Mouse (Mus musculus) heart, postnatal 10 days (tissue): ENCODE measurements around the gene Adgrl3. TPM values are rescaled to one million over a fixed set of nuclear protein-coding genes. Genes with fewer than 3 reads are reported as not detected.
"Not testable (repeated sequence)": the region's sequence is repeated elsewhere in the genome, so short reads cannot be mapped to it uniquely, and the experiment has no call there.

ENCODE experiments used
- DNase-seq, 2 experiments: peaks; one replicate each; pipeline ENCODE4 v3.0.0; 2021
- intact Hi-C: fragments of 180-260 bp; cut with DNase I; formaldehyde crosslinking; loops from one replicate; pipeline ENCODE4 v1.15.1; 2025
- total RNA-seq, 2 experiments: library from RNA; stranded (reverse); gene quantifications; 2 replicates each; pipeline ENCODE4 v1.2.3; 2021

Adgrl3 gene
- total RNA-seq, 2 experiments from 2014 or later: 8.8 to 9.1 TPM

DNA sequence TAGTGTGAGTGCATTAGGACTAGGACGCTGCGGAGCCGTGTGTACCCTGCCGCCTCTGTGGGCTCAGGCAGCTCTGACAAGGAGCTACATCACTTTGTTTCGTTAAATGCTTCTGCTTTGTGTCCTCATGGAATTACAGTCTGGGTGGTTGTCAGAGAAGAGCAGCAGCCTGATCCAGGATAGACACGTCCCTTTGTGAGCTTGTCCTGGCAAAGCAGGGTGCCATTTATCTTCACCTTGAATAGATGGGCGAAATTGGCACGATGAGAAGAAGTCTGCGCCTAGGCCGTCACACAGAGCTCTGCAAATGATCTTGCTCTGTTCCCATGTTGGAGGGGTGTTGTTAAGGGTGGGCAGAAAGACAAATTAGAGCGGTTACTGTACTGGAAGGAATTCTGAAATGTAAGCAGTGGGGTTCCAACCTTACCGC lies 504.6 kb downstream of the Adgrl3 start:
- intact Hi-C loops: loop anchor here (5.0 kb wide), 1 partner anchor 502 kb away; the partner anchor contains the start of gene Adgrl3
- DNase-seq: no peak

DNA sequence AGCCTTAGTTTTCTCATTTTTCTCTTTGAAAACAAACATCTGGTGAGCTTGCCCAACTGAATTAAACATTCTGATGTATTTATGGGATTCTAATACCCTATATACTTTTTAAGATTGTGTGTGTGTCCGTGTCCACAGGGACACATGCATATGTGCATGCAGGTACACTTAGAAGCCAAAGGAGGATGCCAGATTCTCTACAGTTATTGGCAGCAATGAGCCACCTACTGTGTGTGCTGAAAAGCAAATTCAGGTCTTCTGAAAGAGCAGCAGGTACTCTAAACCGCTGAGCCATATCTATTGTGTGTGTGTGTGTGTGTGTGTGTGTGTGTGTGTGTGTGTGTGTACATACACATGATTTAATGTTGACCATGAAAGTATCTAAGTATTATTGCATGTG lies 505.4 kb downstream of the Adgrl3 start:
- DNase-seq: no peak
- intact Hi-C loops: no loop called here

DNA sequence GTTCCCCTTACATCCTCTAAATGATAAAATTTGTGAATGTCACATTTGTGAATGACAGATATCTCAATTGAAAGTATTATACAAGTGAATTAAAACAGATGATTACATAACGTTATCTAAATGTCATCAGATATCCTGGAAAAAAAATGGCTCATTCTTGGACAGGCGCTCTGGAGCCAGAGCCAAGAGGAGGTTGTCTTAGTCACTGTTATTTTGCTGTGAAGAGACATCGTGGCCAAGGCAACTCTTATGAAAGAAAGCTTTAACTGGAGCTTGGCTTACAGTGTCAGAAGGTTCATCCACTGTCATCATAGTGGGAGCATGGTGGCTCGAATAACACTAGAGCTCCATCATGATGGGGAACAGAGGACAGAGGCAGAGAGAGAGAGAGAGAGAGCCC lies 511.7 kb downstream of the Adgrl3 start:
- DNase-seq: no peak
- intact Hi-C loops: no loop called here

DNA sequence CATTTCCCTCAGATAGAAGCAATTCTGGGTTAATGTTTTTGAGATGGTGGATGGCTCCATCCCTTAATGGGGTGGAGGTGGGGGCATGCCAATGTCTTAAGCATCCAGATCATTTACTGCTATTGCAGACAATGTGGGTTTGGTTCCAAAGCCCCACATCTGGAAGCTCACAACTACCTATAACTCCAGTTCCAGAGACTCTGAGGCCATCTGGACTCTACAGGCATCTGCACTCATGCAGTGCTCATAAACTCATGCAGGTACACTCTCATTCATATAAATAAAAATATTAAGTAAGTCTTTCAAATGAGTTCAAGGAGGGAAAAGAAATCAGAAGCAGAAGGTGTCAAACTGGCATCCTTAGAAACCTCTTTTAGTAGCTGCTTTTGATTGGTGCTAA lies 530.3 kb downstream of the Adgrl3 start:
- intact Hi-C loops: no loop called here
- no peak for DNase-seq

DNA sequence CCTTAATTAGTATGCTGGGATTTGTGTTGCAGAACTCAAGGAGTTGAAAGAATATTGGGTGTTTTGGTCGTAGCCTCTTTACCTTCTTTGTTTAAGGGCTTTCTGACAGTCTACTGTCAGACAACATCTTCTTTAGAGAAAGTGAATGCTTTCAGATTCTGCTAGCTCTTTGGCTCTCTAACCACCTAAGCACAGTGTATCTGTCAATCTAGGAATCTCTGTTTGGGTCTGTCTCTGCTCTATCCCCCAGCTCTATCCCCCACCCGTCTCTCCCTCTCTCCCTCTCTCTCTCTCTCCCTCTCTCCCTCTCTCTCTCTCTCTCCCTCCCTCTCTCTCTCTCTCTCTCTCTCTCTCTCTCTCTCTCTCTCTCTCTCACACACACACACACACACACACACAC lies 535.2 kb downstream of the Adgrl3 start:
- intact Hi-C loops, DNase-seq: not testable (repeated sequence)

DNA sequence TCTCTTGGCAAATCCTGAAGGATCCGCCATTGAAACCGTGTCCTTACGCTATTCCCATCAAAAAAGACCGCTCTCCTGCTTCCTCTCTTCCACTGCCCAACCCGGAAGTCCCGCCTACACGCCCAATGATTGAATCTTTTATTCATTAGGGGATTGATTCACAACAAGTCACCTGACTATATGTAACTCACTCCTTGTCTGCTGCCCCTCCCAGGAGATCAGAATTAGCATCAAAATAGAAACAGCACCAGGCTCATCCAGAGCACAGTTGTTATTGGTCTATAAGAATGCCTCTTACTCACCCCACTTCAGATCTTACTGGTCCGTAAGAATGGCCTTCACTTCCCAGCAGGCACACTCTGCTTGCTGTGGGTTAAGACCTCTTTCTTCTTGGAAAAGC lies 536.1 kb downstream of the Adgrl3 start:
- intact Hi-C loops: no loop called here
- DNase-seq: no peak

DNA sequence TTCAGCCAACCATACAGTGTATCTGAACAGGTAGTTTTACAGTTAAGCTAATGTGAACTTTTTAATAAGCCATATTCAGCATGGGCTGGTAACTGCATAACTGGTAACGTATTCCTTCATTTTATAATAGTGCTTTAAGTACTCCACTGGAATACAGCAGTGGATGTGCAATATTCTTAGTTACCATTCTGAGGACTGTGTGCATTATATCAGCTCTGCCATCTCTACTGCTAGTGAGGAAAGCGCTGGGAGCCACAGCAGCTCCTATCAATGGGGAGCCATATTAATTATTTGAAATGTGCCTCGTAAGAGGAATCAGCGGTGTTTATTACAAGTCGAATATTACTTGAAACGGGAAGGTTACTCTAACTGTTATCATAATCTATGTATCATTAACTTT lies 539.0 kb downstream of the Adgrl3 start:
- intact Hi-C loops: no loop called here
- DNase-seq: no peak

DNA sequence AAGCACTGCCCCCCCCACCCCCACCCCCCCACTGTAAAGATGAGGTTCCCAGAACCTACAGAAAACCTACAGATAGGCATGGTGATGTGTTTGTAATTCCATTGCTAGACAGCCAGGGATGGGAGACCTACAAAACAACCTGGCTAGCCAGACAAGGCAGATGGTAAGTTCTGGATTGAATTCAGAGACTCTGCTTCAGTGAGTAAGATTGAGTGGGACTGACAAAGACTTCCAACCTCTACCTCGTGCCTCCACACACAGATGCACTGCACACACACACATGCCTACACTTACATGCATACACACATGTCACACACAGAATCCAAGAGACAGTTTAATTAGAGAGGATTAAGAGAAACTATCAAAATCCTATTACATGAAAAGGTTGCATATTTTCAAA lies 544.4 kb downstream of the Adgrl3 start:
- no peak for DNase-seq
- intact Hi-C loops: no loop called here

DNA sequence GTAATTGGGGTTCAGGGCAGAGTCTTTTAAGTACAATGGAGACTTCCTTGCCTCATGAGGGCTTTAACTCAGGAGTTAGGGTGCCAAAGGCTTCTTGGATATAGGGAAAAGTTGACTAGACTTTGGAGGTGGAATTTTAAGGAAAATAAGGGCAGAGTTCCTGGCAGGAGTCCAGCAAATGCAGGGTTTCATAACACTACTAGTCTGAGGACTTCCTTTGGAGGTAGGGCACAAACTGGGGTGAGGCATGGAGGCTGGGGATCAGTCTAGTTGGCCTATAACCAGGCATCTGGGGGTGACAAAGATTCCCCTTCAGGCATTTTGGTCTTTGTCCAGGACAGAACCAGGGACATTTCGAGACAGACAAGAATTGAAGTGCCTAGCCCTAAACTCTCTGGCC lies 546.6 kb downstream of the Adgrl3 start:
- no peak for DNase-seq
- intact Hi-C loops: no loop called here

DNA sequence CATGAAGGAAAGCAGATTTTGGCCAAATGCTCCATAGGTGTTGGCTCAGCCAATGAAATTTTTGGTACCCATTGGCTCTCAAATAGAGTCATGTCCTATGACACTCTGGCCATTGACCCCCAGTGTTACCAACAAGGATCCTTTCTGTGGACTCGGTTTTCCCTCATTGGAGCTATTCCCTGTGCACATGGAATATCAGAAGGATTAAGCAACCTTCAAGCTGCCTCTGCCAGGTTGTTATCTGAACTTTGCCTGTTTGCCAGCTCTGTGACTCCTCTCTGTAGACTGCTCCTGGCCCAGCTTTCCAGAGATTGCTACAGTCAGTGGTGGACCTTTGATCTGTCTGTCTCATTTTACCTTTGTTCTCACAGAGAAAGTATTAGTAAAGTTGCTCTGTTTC lies 548.8 kb downstream of the Adgrl3 start:
- intact Hi-C loops: no loop called here
- DNase-seq: peak in 1 of 2 experiments; percentile 21

DNA sequence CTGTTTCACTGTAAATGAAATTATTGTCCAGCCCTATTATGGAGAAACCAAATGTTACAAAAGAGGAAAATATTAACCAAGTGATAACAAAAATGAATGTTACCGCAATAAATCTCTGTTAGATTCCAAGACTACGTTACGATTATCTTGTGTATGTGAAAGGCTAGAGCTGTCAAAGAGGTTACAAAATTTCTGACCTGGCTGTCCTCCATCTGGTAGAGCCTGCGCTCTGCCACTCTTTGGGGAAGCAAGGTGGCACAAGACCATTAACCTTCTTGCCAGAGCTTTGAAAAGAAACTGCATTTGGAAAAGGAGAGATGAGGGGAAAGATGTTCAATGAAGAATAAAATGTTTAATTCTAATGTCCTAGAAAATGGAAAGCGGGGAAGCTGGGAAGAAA lies 562.9 kb downstream of the Adgrl3 start:
- intact Hi-C loops: no loop called here

DNA sequence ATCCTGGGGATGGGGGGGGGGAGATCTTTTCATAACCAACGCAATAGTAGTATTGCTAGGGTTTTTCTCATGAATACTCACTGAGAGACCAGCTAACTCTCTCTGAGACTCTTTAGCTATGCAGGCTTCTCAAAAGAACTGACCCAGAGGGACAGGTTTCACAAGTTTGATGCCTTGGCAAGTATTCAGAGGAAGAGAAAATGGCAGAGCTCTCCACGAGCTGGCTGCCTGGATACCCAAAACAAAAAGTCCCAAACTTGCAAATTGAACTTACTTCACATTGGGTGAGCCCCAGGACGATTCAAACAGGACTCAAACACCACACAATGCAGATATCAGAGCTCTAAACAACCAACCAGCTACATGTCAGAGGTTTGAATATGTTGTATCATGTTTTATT lies 563.5 kb downstream of the Adgrl3 start:
- intact Hi-C loops: no loop called here
- no peak for DNase-seq

More for the DNA sequence above, 562.9 kb downstream of the Adgrl3 start:
- no peak for DNase-seq

DNA sequence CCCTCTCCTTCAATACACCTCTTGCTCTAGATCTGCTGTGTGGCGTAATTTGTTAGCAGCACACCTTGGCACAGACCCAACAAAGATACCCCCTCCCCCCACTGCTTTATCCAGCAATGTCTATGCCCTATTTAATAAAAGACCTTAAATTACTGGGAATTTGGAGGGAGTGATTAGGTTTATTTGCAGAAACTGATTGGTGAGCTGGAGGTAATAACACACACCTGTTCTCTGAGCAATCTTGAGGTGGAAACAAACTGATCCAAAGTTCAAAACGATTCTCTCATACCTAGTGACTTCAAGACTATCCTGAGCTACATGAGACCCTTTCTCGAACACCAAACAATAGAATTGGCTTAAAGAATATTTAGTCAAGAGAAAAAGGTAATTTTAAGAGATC lies 565.0 kb downstream of the Adgrl3 start:
- DNase-seq: no peak
- intact Hi-C loops: no loop called here

DNA sequence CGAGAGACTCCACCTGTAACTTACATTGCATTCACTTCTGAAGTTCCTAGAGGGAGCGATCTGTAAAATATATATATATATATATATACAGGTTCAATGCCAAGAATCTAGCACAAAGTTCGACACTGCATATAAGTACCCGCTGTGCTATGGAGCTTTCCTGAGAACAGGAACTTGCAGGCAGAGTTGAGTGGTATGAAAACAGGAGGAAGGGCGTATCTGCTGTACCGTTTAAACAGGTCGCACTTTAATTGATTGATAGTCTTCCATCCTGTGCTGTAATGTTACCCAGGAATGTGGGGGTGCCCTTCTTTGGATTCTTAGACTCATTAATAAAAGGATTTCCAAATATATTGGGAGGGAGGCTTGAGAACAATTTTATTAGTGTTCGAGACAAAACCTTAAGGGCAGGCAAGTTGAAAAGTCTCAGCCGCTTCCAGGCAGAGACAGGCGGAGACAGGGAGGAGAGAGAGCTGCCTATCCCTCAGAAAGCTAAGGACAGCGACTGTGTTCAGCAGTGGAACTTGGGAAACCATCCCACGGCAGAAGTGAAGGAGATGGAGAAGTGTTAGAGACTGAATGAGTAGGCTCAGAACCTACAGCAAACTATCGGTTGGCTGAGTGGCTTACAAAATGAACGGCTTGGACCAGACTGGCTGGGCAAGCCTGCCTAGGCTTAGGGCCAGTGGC lies 570.2 kb downstream of the Adgrl3 start:
- intact Hi-C loops: no loop called here
- no peak for DNase-seq

DNA sequence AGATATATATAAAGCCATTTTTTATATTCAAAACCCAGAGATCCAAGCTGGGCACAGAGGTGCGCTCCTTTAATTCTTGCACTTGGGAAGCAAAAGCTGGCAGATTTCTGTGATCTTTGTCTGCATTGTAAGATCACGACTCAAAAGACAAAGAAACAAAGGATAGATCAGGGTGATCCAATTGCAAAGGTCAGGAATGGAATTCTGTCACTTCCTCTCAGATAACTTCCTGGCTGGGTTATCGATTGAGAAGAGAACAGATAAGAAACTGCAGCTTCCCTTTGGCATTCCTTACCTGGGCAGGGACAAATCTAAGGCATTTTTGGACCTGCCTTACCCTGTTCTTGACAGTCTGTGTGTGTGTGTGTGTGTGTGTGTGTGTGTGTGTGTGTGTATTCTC lies 571.5 kb downstream of the Adgrl3 start:
- intact Hi-C loops: no loop called here
- DNase-seq: no peak

DNA sequence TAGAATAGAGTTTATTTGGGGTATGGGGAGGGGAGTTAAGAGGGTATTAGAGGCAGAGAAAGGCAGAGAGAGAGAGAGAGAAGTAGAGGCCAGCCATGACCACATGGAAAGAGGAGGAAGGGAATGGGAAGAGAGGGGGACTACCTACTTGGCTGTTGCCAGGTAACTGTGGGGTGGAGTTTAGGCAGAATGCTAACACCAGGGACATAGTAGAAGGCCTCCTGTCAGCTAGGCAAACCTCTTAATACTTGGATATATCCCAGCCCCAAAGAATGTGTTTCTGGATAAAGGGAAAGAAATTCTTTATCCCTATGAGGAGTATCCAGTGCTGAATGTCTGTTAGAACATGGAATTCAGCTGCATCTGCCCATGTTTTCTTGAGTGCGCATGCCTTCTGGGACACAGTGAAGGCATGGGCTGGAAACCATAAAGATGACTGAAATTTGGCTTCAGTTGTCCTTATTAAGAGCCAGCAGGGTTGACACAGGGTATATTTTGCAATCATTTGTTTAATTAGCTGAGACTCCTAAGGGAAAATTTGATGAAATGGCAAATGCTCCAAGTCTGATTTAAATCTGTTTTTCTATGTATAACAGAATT lies 573.6 kb downstream of the Adgrl3 start:
- intact Hi-C loops: no loop called here
- no peak for DNase-seq

DNA sequence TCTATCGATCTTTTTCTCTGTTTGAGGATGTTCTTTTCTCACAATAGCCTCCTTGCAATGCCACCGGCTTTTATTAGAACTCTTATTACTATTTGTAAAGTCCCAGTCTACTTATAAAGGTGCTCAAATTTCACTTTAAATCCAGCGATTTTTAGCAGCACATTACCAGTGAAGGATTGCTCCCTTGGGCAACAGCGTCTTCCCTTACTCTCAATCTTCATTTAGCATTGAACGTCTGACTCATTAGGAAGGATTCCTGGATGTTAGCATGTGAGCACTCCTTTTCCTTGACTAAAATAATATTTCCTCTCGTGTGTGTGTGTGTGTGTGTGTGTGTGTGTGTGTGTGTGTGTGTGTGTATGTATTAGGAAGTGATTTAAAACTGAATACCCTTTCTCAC lies 578.1 kb downstream of the Adgrl3 start:
- DNase-seq: no peak
- intact Hi-C loops: no loop called here

DNA sequence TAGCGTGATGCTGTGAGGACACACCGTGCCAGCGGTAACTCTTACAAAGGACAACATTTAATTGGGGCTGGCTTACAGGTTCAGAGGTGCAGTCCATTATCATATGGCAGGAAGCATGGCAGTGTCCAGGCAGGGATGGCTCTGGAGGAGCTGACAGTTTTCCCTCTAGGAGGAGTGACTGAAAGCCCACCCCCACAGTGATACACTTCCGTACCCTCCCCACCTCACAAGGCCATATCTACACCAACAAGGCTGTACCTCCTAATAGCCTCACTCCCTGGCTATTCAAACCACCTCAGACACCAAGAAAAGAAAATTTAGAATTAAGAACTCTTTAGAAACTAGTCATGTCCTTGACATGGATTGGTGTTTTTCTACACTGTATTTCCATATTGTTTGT lies 583.0 kb downstream of the Adgrl3 start:
- intact Hi-C loops: no loop called here
- DNase-seq: no peak

DNA sequence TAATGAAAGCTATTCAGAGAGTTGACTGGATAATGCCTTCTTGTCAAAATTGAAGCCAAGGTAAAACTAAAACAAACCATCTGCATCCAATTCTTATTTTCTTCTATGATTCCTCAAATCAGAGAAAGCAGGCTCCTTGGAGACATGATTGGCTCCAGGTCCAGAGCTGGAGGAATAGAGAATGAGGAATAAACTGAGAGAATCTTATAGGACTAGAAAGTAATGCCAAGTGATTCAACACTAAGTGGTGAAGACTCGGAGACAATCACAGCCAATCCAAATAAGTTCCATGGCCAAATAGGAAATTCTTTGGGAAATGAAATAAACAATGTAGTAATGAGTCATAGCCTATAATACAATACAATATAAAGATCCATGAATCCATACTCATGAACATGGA lies 585.7 kb downstream of the Adgrl3 start:
- DNase-seq: no peak
- intact Hi-C loops: no loop called here

DNA sequence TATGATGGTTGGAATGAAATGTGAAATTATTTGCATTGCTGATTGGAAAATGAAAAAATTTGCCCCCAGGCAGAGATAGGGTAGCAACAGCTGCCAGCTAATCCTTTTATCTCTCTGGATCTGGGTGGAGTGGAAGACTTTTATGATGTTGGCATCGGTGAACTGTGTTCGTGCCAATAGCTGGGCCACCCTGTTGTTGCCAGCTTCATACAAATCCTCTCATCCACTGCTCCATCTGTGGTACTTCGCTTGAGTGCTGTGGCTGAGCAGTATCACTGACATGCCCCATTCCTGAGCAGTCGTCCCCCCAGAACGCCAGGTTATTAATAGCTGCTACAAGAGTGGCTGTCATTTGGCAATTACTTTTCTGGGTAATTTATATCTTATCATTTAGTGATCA lies 590.3 kb downstream of the Adgrl3 start:
- intact Hi-C loops: no loop called here
- no peak for DNase-seq

DNA sequence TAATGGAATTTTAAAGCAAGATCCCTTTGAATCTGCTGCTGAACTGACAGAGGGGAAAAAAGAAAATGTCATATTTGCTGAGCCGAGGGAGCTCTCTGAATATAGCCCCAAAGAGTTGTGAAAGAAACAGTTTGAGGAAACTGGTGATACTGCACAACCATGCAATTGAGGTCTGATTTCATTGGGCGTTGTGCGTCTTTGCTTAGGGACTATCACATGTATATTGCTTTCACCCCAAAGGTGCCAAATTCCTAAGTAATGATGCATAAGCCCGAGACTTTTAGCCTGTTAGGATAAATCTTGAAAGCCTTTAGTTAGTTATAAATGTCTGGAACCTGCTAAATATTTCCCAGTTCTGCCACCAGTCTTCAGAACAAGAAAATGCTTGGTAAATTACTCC lies 594.7 kb downstream of the Adgrl3 start:
- intact Hi-C loops: no loop called here
- no peak for DNase-seq

DNA sequence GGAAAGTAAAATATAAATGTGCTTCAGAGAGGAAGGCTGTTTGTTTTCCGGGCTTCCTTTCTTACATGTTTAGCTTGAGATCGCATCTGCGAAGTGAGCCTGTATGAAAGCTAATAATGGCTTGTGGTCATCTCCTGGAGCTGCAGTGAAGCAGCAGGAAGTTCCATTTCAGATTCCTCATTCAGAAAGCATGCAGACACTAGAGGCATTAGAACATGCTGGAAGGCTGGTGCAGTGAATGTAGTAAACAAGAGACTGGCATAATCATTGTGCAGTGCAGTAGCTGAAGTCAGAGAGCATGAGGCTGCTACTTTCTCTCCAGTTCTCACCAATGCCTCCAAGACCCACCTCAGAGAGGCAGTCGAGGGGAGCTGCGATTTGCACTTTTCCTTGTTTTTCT lies 601.2 kb downstream of the Adgrl3 start:
- DNase-seq: no peak
- intact Hi-C loops: no loop called here

DNA sequence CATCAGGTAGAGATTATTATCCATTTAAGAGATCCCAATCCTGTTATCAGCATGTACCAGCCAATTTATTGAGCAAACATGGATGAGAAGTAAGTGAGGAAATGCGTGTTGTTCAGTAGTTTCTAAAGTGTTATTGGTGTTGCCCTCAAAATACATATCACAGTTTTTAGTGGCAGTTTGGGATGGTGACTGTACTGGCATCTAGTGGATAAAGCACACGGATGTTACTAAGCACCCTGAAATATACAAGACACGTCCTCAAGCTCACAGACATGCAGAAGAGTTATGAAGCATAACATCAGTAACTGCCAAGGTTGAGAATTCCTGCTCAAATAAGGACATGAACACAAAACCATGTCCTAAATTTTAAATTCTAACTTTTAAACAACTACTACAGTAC lies 601.8 kb downstream of the Adgrl3 start:
- intact Hi-C loops: no loop called here
- DNase-seq: no peak
